Mouse (Mus musculus): Measurements from ENCODE around the gene Prr22.
A peak's percentile ranks its signal among the peaks of the same experiment; 100 is the strongest.

Prr22 gene

GRCm38 (mm10) chr17:56769950-56770349 is at the start of gene Prr22:
Gene Prr22, plus strand, starts transcription at chr17:56770250.
- no peak for DNase-seq (ENCODE audit: low spot score in 2 of 2)

GRCm38 (mm10) chr17:56722441-56722840 is 47.6 kb upstream of the Prr22 start:
- no peak for DNase-seq (ENCODE audit: low spot score in 2 of 2)

GRCm38 (mm10) chr17:56723419-56724161 is 46.5 kb upstream of the Prr22 start:
- no peak for DNase-seq (ENCODE audit: low spot score in 2 of 2)

- no peak for DNase-seq (ENCODE audit: low spot score in 2 of 2)
Observed at GRCm38 (mm10) chr17:56727029-56727649, 42.9 kb upstream of the Prr22 start.

- no peak for DNase-seq (ENCODE audit: low spot score in 2 of 2)
Observed at GRCm38 (mm10) chr17:56727659-56728058, 42.4 kb upstream of the Prr22 start.

GRCm38 (mm10) chr17:56728117-56728516 is 41.9 kb upstream of the Prr22 start:
- no peak for DNase-seq (ENCODE audit: low spot score in 2 of 2)

- no peak for DNase-seq (ENCODE audit: low spot score in 2 of 2)
Observed at GRCm38 (mm10) chr17:56729151-56729550, 40.9 kb upstream of the Prr22 start.

GRCm38 (mm10) chr17:56729656-56730055 is 40.4 kb upstream of the Prr22 start:
- no peak for DNase-seq (ENCODE audit: low spot score in 2 of 2)

GRCm38 (mm10) chr17:56736534-56736933 is 33.5 kb upstream of the Prr22 start:
- no peak for DNase-seq (ENCODE audit: low spot score in 2 of 2)

GRCm38 (mm10) chr17:56738221-56738620 is 31.8 kb upstream of the Prr22 start:
- DNase-seq (ENCODE audit: low spot score in 2 of 2), result no peak

GRCm38 (mm10) chr17:56740118-56740787 is 29.8 kb upstream of the Prr22 start:
- no peak for DNase-seq (ENCODE audit: low spot score in 2 of 2)

- no peak for DNase-seq (ENCODE audit: low spot score in 2 of 2)
Observed at GRCm38 (mm10) chr17:56740788-56741160, 29.3 kb upstream of the Prr22 start.

- DNase-seq (ENCODE audit: low spot score in 2 of 2), result no peak
Observed at GRCm38 (mm10) chr17:56744173-56744572, 25.9 kb upstream of the Prr22 start.

- DNase-seq (ENCODE audit: low spot score in 2 of 2), result no peak
Observed at GRCm38 (mm10) chr17:56751404-56752072, 18.5 kb upstream of the Prr22 start.

- DNase-seq (ENCODE audit: low spot score in 2 of 2), result no peak
Observed at GRCm38 (mm10) chr17:56753452-56753851, 16.6 kb upstream of the Prr22 start.

- DNase-seq (ENCODE audit: low spot score in 2 of 2), result no peak
Observed at GRCm38 (mm10) chr17:56754271-56755185, 15.5 kb upstream of the Prr22 start.

- DNase-seq (ENCODE audit: low spot score in 2 of 2), result no peak
Observed at GRCm38 (mm10) chr17:56756703-56757399, 13.2 kb upstream of the Prr22 start.

GRCm38 (mm10) chr17:56757416-56758123 is 12.5 kb upstream of the Prr22 start, which contains the start of gene Nrtn:
Gene Nrtn, minus strand, starts transcription at chr17:56757530.
- no peak for DNase-seq (ENCODE audit: low spot score in 2 of 2)

GRCm38 (mm10) chr17:56758132-56758531 is 11.9 kb upstream of the Prr22 start:
- peak; percentile 63 to 88 for DNase-seq (ENCODE audit: low spot score in 2 of 2)

GRCm38 (mm10) chr17:56759261-56759660 is 10.8 kb upstream of the Prr22 start:
- no peak for DNase-seq (ENCODE audit: low spot score in 2 of 2)
